ENCODE assay signal across 8 mouse cellular contexts in the genomic region with DNA sequence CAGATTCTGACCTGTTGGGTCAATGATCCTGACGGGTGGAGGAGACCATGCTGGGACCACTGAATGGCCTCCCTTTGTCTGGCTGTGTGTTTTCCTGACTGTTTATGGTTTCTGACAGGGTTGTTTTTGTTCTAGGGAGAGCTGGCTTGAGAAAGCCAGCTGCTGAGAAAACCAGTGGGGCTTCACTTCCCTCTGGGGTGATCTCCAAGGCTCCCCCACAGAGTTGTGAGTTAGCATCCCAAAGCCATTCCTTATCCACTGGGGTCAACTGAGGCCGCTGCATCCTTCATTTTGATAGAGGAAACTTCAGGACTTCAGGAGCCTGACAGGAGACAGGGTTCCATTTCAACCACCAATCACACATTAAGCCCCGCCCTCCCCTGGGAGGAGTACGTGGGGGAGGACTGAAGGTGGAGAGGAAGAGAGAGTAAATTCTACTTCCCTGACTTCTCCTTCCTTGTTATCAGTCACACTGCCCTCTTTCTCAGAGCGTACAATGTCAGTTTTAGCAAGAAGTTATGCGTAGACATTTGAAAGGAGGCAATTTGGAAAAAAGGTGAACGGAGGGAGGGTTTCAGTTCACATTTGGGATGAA. TPM values are rescaled to one million over a fixed set of nuclear protein-coding genes. Genes with fewer than 3 reads are reported as not detected.
DNase-seq lines count a peak whose midpoint lies in the region; ATAC-seq and TF ChIP-seq lines count a peak whose summit lies in the region.

No protein-coding gene starts in this region.

- H3K36me3 ChIP-seq in forebrain, postnatal 0 days (ENCODE audit: insufficient read depth) = no peaks in the 10 kb centered on the region
- no peaks in the 10 kb centered on the region for H3K36me3 ChIP-seq in intestine, postnatal 0 days (ENCODE audit: control insufficient read depth, insufficient read depth)
- no peaks in the 10 kb centered on the region for H3K36me3 ChIP-seq in liver, postnatal 0 days (replicated peaks; ENCODE audit: insufficient read depth, low read length)
- H3K36me3 ChIP-seq in neural tube, embryonic 14.5 days (ENCODE audit: control insufficient read depth, insufficient read depth, low read length) = no peaks in the 10 kb centered on the region

- peak overlapping the region; percentile 44 for H3K4me2 ChIP-seq in forebrain, postnatal 0 days (ENCODE audit: low read depth)
- peak overlapping the region; percentile 53 for H3K4me2 ChIP-seq in intestine, postnatal 0 days (replicated peaks; ENCODE audit: low read depth)
- peak overlapping the region; percentile 72 for H3K4me2 ChIP-seq in liver, postnatal 0 days (ENCODE audit: low read depth, low read length)
- H3K4me2 ChIP-seq in neural tube, embryonic 14.5 days (ENCODE audit: low read depth, low read length) = peak overlapping the region; percentile 36; the same call in 1 of the 2 replicates

- TF ChIP-seq EP300 in liver, postnatal 0 days (IDR thresholded peaks at IDR 0.05; ENCODE audit: low read depth) = no peak

- H3K27me3 ChIP-seq in forebrain, postnatal 0 days (ENCODE audit: insufficient read depth, low read length) = no peaks in the 10 kb centered on the region
- no peaks in the 10 kb centered on the region for H3K27me3 ChIP-seq in intestine, postnatal 0 days (replicated peaks; ENCODE audit: control insufficient read depth, insufficient read depth, low read length)
- no peaks in the 10 kb centered on the region for H3K27me3 ChIP-seq in liver, postnatal 0 days (ENCODE audit: insufficient read depth, low read length)
- no peaks in the 10 kb centered on the region for H3K27me3 ChIP-seq in neural tube, embryonic 14.5 days (ENCODE audit: control insufficient read depth, insufficient read depth, low read length)

- H3K9ac ChIP-seq in forebrain, postnatal 0 days = no peak overlapping the region
- no peak overlapping the region for H3K9ac ChIP-seq in intestine, postnatal 0 days (ENCODE audit: low read depth, low read length)
- H3K9ac ChIP-seq in liver, postnatal 0 days (replicated peaks) = peak overlapping the region; percentile 44
- no peak overlapping the region for H3K9ac ChIP-seq in neural tube, embryonic 14.5 days (replicated peaks; ENCODE audit: low read depth, low read length)

- DNase-seq in cerebellum, adult 8-10 months = no peak
- peak; percentile 76 for DNase-seq in c-Kit-positive CD71-positive TER-119-positive erythroid progenitor cells, embryonic 14.5 days (ENCODE audit: low spot score)
- peak; percentile 21 for DNase-seq in forebrain, postnatal 0 days
- peak; percentile 77 for DNase-seq in liver, postnatal 0 days
- DNase-seq in natural killer cell, adult 2 months (ENCODE audit: low spot score in 2 of 2) = no peak

- ATAC-seq in cerebellum, adult (ENCODE audit: insufficient number of reproducible peaks, low FRiP score, low TSS enrichment) = peak; percentile 32; the same call in 1 of the 2 replicates
- ATAC-seq in forebrain, postnatal 0 days = no peak
- ATAC-seq in intestine, postnatal 0 days = peak; percentile 67
- ATAC-seq in liver, postnatal 0 days = peak; percentile 72
- ATAC-seq in neural tube, embryonic 14.5 days (ENCODE audit: low read depth) = peak; percentile 28; the same call in 1 of the 2 replicates

- no peak for TF ChIP-seq CTCF in forebrain, postnatal 0 days (IDR thresholded peaks at IDR 0.05; ENCODE audit: low read depth)
- TF ChIP-seq CTCF in intestine, postnatal 0 days (IDR thresholded peaks at IDR 0.05; ENCODE audit: low read depth) = no peak
- no peak for TF ChIP-seq CTCF in liver, postnatal 0 days (IDR thresholded peaks at IDR 0.05; ENCODE audit: low read depth)

- no peak overlapping the region for H3K27ac ChIP-seq in forebrain, postnatal 0 days (ENCODE audit: low read depth, low read length)
- H3K27ac ChIP-seq in intestine, postnatal 0 days (ENCODE audit: low read depth, low read length) = peak overlapping the region; percentile 17; the same call in 1 of the 2 replicates
- peak overlapping the region; percentile 77 for H3K27ac ChIP-seq in liver, postnatal 0 days (ENCODE audit: low read depth)
- no peak overlapping the region for H3K27ac ChIP-seq in neural tube, embryonic 14.5 days (ENCODE audit: low read depth, low read length)

- H3K4me1 ChIP-seq in forebrain, postnatal 0 days (ENCODE audit: insufficient read depth) = peaks cover 8% of the 10 kb centered on the region; the same call in 1 of the 2 replicates
- H3K4me1 ChIP-seq in intestine, postnatal 0 days (replicated peaks; ENCODE audit: control insufficient read depth, insufficient read depth, low read length) = peaks cover 16% of the 10 kb centered on the region
- peaks cover 49% of the 10 kb centered on the region for H3K4me1 ChIP-seq in liver, postnatal 0 days (ENCODE audit: insufficient read depth)
- H3K4me1 ChIP-seq in neural tube, embryonic 14.5 days (ENCODE audit: control insufficient read depth, insufficient read depth, low read length) = peaks cover 22% of the 10 kb centered on the region

- peak overlapping the region; percentile 18 for H3K4me3 ChIP-seq in forebrain, postnatal 0 days (ENCODE audit: low read depth, low read length)
- H3K4me3 ChIP-seq in intestine, postnatal 0 days (ENCODE audit: low read depth, low read length) = peak overlapping the region; percentile 2; the same call in 1 of the 2 replicates
- H3K4me3 ChIP-seq in liver, postnatal 0 days (ENCODE audit: low read depth, low read length) = peak overlapping the region; percentile 39
- peak overlapping the region; percentile 10; the same call in 1 of the 2 replicates for H3K4me3 ChIP-seq in neural tube, embryonic 14.5 days (ENCODE audit: low read depth, low read length)

- H3K9me3 ChIP-seq in forebrain, postnatal 0 days (ENCODE audit: low read length) = no peaks in the 10 kb centered on the region
- H3K9me3 ChIP-seq in intestine, postnatal 0 days (ENCODE audit: control insufficient read depth) = no peaks in the 10 kb centered on the region
- H3K9me3 ChIP-seq in liver, postnatal 0 days (ENCODE audit: low read length) = no peaks in the 10 kb centered on the region
- H3K9me3 ChIP-seq in neural tube, embryonic 14.5 days (ENCODE audit: control insufficient read depth, low read length) = no peaks in the 10 kb centered on the region

- WGBS in forebrain, postnatal 0 days = 13% methylated on average over 7 of the region's 7 CpGs
- WGBS in intestine, postnatal 0 days = 21% methylated on average over 7 of the region's 7 CpGs
- WGBS in liver, postnatal 0 days (ENCODE audit: insufficient replicate concordance) = 14% methylated on average over 7 of the region's 7 CpGs
- 2% methylated on average over 7 of the region's 7 CpGs for WGBS in neural tube, embryonic 14.5 days

RNA-seq across cellular contexts. Expression of gene Map2k6, which starts 49.3 kb away (rescaled TPM):
- 25.5 and 25.9 TPM in 2 replicates for total RNA-seq in forebrain, postnatal 0 days (2014; rRNA removed)
- polyA plus RNA-seq in forebrain, postnatal 0 days (2015; fragmentation: Nextera tagmentation; extraction: Ambion mirVana) = 19.2 and 21.3 TPM in 2 replicates
- polyA plus RNA-seq in intestine, postnatal 0 days (2015; fragmentation: Nextera tagmentation; extraction: Ambion mirVana) = 3.4 and 3.8 TPM in 2 replicates
- polyA plus RNA-seq in liver, postnatal 0 days (2015; fragmentation: Nextera tagmentation; extraction: Ambion mirVana) = 3.7 and 4.2 TPM in 2 replicates
- polyA plus RNA-seq in neural tube, embryonic 14.5 days (2014; fragmentation: Nextera tagmentation; extraction: Ambion mirVana) = 22.2 and 24.0 TPM in 2 replicates

Comparison
In these comparisons a context has a peak if more than half of its experiments do, and no peak if none do; other contexts are left out.
1. DNase-seq: peak in c-Kit-positive CD71-positive TER-119-positive erythroid progenitor cells, embryonic 14.5 days (single experiment), forebrain, postnatal 0 days (single experiment) and liver, postnatal 0 days (single experiment); none in cerebellum, adult 8-10 months (single experiment) and natural killer cell, adult 2 months (0 of 2).
2. H3K27ac ChIP-seq: peak in intestine, postnatal 0 days (single experiment) and liver, postnatal 0 days (single experiment); none in forebrain, postnatal 0 days (single experiment) and neural tube, embryonic 14.5 days (single experiment).
3. Peak in every context shown above with its lines, with median percentiles within 50 percentile points of each other: H3K4me2 ChIP-seq and H3K4me3 ChIP-seq.